Mouse (Mus musculus) ES-Bruce4 (cell line): ENCODE measurements around the gene Ccin.

Experiments
- EP300 ChIP-seq: IDR thresholded peaks from 2 replicates; pipeline ENCODE4 v1.6.1; 2011; ENCODE audit warnings: low read depth, low read length; ENCODE audit not compliant: insufficient read depth
- POLR2A ChIP-seq: IDR thresholded peaks from one replicate; pipeline ENCODE4 v1.8.1; 2011; ENCODE audit warnings: low read length; ENCODE audit not compliant: insufficient read depth

GRCm38 (mm10) chr4:44013391-44014070 lies 30.2 kb downstream of the Ccin start:
- TF ChIP-seq EP300 (no peak), POLR2A (no peak)
